Mouse (Mus musculus): Measurements from ENCODE around the gene Ocln.
"Not testable (repeated sequence)": the region's sequence is repeated elsewhere in the genome, so short reads cannot be mapped to it uniquely, and the experiment has no call there.

Ocln gene

DNA sequence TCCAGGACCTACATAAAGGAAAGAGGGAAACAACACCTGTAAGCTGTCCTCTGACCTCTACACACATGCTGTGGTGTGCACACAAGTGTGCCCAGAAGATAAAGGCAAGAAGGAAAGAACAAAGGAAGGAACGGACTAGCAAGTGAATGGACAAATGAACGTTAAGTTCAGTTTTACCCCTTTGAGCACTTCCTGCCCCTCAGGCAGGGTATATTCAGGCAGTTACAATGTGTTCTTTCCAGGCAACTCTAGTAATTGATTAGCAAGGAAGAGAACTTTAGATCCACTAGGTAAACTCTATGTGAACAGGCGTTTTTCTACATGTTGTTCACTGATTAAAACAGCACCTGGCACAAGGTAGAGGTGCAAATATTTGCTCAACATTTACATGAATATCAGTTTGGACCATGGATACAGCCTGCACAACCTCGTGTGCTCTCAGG, 8.3 kb downstream of the Ocln start:
- DNase-seq (ENCODE audit: low read depth, low spot score), result no peak

- no peak for DNase-seq (ENCODE audit: low read depth, low spot score)
Measured at GRCm38 (mm10) chr13:100543011-100543767, 9.3 kb downstream of the Ocln start.

DNA sequence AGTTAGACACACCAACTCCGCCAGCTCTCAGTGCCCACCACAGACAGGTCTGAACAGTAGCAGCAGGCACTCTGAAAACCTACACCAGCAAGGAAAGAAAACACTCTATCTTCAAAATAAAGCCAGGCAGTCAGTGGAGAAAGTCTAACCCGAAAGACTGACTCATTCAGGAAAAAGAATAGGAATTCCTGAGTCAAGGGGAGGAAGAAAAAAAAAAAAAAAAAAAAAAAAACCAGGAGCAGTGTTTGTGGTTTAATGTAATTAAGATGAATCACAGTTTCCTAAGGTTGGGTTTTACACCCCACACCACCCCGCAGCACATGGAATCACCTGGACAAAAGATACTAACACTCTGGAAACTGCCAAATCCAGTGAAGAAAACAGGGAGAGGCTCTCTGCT, 16.4 kb downstream of the Ocln start:
- no peak for DNase-seq (ENCODE audit: low read depth, low spot score)

DNA sequence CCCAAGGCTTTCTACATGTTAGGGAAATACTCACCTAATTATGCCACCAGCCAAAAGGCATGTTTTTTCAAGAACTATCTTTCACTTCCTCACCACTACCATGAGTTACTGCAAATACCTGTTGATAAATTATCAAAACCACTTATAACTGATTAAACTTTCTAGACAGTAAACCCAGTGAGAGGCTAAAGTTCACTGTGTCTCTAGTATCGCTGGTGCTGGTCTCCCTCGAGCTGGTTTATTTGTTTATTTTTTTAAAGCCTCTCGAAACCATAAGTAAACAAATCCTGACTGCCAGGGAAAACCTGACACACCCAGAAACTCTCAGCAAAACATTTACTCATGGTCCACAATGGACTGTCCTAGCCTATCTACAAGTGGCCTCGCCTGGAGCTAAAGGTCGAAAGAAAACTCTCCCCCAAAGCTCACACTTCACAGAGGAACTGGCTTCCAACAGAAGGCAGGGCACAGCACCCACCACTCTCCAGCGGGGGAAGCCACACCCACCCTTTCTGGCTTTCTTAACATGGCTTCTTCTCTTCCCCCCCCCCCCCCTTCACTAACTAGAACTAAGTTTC, 19.6 kb downstream of the Ocln start:
- DNase-seq (ENCODE audit: low read depth, low spot score), result no peak

GRCm38 (mm10) chr13:100526649-100527038, 25.9 kb downstream of the Ocln start:
- no peak for DNase-seq (ENCODE audit: low read depth, low spot score)

- DNase-seq (ENCODE audit: low read depth, low spot score), result no peak
Measured at GRCm38 (mm10) chr13:100525935-100526648, 26.4 kb downstream of the Ocln start.

GRCm38 (mm10) chr13:100524896-100525295, 27.6 kb downstream of the Ocln start:
- no peak for DNase-seq (ENCODE audit: low read depth, low spot score)

- DNase-seq (ENCODE audit: low read depth, low spot score), result no peak
Measured at GRCm38 (mm10) chr13:100523698-100524097, 28.8 kb downstream of the Ocln start.

DNA sequence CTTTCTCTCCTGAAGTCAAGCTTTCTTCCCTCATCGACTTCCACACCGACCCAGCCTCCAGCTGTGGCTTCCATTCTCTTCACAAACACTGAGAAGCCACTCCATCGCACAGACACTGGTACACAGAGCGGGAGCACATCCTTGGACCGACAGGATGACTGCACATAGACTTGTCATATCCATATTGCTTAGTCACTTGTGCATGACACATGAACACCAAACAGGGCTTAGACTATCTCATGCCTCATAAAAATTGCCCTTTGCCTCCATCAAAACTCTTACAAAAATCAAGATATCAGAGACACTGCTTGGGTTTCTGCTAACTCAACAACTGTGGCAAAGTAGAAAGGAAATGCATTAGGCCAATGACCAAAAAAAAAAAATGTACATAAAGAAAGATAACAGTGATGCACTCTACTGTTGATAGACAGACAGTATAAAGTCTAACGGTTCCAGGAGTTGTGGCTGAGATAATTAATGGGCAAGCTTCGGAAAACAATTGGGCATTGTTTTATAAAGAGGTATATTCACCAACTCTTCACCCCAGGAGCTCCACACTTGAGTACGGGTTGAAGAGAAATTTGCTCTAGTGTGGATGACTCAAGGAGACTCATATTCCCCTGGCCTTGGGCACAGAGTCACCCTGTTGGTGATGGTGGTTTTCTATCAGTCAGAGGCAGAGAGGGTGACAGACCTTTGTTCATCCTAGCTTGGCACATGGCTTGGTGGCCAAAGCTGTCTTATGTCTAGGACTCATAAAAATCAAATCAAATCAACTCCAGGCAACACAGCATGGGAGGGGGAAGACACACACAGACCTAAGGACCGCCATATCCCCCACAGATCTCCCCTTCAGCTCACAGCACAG, 30.6 kb downstream of the Ocln start:
- DNase-seq (ENCODE audit: low read depth, low spot score), result no peak

GRCm38 (mm10) chr13:100519162-100519561, 33.4 kb downstream of the Ocln start:
- DNase-seq (ENCODE audit: low read depth, low spot score), result no peak

GRCm38 (mm10) chr13:100518191-100518590, 34.3 kb downstream of the Ocln start:
- DNase-seq (ENCODE audit: low read depth, low spot score), result no peak

DNA sequence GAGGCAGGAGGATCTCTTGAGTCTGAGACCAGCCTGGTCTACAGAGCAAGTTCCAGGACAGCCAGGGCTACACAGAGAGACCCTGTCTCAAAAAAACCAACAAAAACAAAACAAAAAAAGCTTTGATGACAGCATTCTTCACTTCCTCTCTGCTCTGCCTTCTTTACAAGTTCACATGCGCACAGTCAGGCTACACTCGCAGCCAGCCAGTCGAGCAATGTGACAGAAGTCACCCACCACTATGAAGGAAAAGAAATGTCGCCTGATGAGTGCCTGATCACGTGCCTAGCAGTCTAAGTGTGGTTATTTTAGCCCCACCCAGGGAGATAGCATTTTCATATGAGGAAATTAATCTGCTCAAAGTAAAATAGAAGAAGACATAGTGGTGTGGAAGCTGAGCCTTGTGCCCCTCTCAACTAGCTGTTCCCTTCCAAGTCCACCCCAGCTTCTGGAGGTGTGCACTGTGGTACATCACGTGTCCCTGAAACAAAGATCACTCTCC, 34.8 kb downstream of the Ocln start:
- no peak for DNase-seq (ENCODE audit: low read depth, low spot score)

GRCm38 (mm10) chr13:100516213-100517105, 36.1 kb downstream of the Ocln start:
- DNase-seq (ENCODE audit: low read depth, low spot score), result no peak

DNA sequence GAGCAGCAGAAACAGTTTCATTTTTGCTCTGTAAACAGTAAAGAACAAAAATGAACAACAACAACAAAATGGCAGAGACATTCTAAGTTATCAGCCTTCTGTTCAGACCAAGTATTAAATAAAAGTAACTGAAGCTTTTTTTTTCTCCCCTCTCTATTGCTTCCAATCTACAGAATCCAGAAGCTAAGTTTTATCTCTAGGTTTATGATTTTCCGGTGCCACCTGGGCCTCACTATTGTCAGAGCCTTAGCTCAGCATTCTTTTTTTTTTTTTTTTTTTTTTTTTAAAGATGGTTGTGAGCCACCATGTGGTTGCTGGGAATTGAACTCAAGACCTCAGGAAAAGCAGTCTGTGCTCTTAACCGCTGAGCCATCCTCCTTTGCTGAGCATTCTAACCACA, 39.7 kb downstream of the Ocln start:
- no peak for DNase-seq (ENCODE audit: low read depth, low spot score)

- no peak for DNase-seq (ENCODE audit: low read depth, low spot score)
Measured at GRCm38 (mm10) chr13:100511860-100512364, 40.6 kb downstream of the Ocln start.

DNA sequence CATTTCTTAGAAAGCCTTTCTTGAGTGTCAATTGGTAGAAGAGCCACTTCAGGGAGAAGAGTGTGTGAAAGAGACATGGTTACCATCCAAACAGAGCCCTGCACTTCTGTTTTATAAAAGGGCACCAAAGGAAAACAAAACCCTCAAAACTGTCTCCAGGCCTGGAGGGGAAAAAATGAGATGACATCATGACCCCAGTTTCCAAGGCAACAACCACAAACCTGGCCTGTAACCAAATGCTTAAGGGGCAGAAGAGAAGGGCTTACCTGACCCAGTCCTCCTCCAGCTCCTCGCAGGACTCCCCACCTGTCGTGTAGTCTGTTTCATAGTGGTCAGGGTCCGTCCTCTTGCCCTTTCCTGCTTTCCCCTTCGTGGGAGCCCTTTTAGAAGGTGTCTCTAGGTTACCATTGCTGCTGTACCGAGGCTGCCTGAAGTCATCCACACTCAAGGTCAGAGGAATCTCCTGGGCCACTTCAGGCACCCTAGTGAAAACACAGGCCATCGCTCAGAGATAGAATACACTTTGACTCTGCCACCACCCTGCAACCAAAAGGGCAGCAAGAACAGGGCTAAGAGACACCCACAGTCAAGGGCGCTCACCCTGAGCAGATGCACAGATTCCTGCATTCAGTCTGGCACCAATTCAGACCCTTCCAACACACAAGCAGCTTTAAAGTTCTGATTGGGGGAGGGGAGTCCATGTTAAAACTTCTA, 41.2 kb downstream of the Ocln start:
- DNase-seq (ENCODE audit: low read depth, low spot score), result no peak

DNA sequence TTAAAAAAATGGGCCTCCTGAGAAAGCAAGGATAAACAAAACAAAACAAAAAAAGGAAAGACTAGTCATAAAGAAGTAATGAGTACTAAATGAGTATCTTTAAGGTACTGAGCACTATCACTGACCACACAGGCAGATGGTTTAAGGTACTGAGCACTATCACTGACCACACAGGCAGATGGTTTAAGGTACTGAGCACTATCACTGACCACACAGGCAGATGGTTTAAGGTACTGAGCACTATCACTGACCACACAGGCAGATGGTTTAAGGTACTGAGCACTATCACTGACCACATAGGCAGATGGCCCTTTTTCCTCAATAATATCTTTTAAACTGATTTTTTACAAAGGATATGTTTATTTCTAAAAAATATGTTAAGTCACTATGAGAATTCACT, 52.9 kb downstream of the Ocln start:
- not testable (repeated sequence) for DNase-seq (ENCODE audit: low read depth, low spot score)

DNA sequence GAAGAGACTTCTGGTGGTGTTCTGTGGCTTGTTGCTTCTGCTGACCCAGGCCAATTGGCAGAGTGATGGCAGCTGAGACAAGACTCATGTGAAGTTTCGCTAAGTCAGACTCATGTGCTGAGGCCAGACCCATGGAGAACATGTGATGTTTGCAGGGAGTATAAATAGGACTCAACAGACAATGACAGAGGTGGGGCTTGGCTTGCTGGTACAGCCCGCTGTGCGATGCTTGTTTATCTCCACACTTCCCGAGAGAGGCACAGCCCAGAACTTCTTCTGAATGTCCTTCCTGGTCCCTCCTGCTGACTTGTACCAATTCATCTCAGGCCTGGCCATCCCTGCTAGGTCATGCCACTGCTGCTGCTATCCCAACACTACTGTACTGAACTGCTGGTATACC, 57.2 kb downstream of the Ocln start:
- no peak for DNase-seq (ENCODE audit: low read depth, low spot score)

DNA sequence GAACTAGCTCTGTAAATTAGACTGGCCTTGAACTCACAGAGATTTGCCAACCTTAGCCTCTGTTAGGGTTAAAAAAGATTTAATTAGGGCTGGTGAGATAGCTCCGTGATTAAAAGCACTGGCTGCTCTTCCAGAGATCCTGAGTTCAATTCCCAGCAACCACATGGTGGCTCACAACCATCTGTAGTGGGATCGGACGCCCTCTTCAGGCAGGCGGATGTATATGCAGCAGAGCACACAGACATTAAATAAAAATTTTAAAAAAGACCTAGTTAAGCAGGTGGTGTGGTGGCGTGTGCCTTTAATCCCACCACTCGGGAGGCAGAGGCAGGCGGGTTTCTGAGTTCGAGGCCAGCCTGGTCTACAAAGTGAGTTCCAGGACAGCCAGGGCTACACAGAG, 58.1 kb downstream of the Ocln start:
- not testable (repeated sequence) for DNase-seq (ENCODE audit: low read depth, low spot score)

GRCm38 (mm10) chr13:100493313-100493712, 59.2 kb downstream of the Ocln start:
- no peak for DNase-seq (ENCODE audit: low read depth, low spot score)
